Mouse (Mus musculus) hindbrain, embryonic 13.5 days (tissue): ENCODE results near the gene Smtnl2. TPM values are rescaled to one million over a fixed set of nuclear protein-coding genes. Genes with fewer than 3 reads are reported as not detected.
"Not testable (repeated sequence)": the region's sequence is repeated elsewhere in the genome, so short reads cannot be mapped to it uniquely, and the experiment has no call there.

Experiments
- ATAC-seq: fragments of 200-750 bp; cut with Nextera tagmentation; 2 replicates; pipeline ENCODE4 v1.8.0; 2017; ENCODE audit warnings: moderate TSS enrichment; ENCODE audit not compliant: low FRiP score
- H3K27ac ChIP-seq: fragments of 300-500 bp; sonication (generic); 2 replicates; pipeline ENCODE4 v1.5.1; 2015; ENCODE audit warnings: inconsistent platforms, mild to moderate bottlenecking, moderate library complexity
- H3K27me3 ChIP-seq: fragments of 300-500 bp; sonication (generic); 2 replicates; pipeline ENCODE4 v1.6.1; 2015; ENCODE audit warnings: mild to moderate bottlenecking, inconsistent platforms
- H3K36me3 ChIP-seq: fragments of 300-500 bp; sonication (generic); 2 replicates; pipeline ENCODE4 v1.6.1; 2015; ENCODE audit warnings: mild to moderate bottlenecking, inconsistent platforms
- H3K4me1 ChIP-seq: fragments of 300-500 bp; sonication (generic); replicated peaks from 2 replicates; pipeline ENCODE4 v1.6.1; 2015; ENCODE audit warnings: inconsistent platforms
- H3K4me2 ChIP-seq: fragments of 300-500 bp; sonication (generic); 2 replicates; pipeline ENCODE4 v1.6.1; 2015; ENCODE audit warnings: inconsistent platforms, mild to moderate bottlenecking, moderate library complexity
- H3K4me3 ChIP-seq: fragments of 300-500 bp; sonication (generic); 2 replicates; pipeline ENCODE4 v1.5.1; 2015; ENCODE audit warnings: mild to moderate bottlenecking, inconsistent platforms
- H3K9ac ChIP-seq: fragments of 300-500 bp; sonication (generic); 2 replicates; pipeline ENCODE4 v1.6.1; 2015; ENCODE audit warnings: mild to moderate bottlenecking, inconsistent platforms
- H3K9me3 ChIP-seq: fragments of 300-500 bp; sonication (generic); 2 replicates; pipeline ENCODE4 v1.6.1; 2016; ENCODE audit warnings: inconsistent platforms
- WGBS: fragments of 180-500 bp; shearing (Covaris S2); methylation state at CpG from one replicate; pipeline ENCODE4 v1.1.7; 2015; 5-methylcytosine and 5-hydroxymethylcytosine counted together
- polyA plus RNA-seq: library from polyadenylated mRNA; unstranded; fragments of >200 nt; fragmentation: Nextera tagmentation; extraction: Ambion mirVana; gene quantifications from 2 replicates; pipeline ENCODE4 v1.2.1, GENCODE M21; 2015

Smtnl2 gene
- polyA plus RNA-seq: 6.2 and 6.4 TPM in 2 replicates

DNA sequence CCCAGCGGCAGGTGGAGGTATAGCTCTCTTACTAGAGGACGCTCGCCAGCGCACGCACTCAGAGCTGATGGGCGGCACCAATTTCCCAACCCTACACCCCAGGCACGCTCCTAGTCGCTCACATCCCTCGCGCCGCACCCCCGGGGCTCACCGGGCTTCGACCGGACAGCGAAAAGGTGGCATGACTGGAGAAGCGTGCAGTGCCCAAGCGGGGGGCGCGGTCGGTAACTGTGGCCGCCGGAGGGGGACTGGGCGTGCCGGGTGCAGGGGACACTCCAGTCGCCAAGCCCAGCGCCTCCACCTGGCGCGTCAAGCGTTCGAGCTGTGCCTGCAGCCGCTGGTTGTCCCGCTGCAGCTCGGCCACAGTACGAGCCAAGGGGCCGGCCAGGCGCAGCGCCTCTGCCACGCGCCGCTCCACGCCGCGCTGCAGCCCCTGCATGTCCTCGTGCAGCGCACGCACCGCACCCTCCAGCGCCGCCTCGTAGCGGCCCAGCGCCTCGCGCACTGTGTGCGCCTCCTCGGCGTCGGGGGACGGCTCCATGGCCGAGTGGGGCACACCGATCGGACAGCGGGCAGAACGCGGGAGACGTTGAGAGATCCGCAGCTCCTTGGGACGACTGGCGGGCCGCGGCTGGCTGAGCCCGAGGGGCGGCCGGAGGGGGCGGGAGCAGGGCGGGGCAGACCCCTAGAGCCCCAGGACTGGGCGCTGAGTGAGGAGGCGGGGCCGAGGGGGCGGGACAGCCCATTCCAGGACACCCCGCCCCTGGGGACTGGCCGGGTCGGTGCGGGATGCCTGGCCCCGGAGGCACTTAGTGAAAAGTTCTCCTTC is at the start of gene Smtnl2:
Gene Smtnl2 (minus strand): TSS at position 621 of the 829 bp plus-strand sequence.
- under 1% methylated on average over 82 of the region's 86 CpGs for WGBS

DNA sequence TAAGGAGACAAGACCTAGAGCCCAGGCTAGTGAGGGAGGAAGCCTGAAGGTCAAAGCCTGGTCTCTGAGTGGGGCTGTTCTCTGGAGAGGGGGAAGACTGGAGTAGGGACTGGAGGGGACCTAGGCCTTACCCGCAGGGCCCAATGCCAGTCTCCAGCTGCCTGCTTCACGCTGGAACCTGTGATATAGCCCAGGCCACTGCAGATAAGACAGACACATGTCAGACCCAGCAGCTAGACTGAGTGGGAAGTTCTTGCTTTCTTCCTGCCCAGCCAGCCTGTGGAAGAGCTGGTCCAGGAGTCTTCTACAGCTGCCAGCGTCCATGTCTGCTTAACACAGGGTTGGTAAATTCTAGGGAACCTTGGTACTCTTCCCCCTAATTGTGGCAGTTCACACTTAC is 47.0 kb upstream of the Smtnl2 start:
- Histone ChIP-seq H3K27me3 (no peaks in the 10 kb centered on the region), H3K4me2 (no peak overlapping the region), H3K9me3 (no peaks in the 10 kb centered on the region), H3K27ac (no peak overlapping the region), H3K36me3 (peaks cover 84% of the 10 kb centered on the region), H3K4me1 (peaks cover 30% of the 10 kb centered on the region), H3K4me3 (no peak overlapping the region), H3K9ac (no peak overlapping the region)
- ATAC-seq: no peak
- WGBS: 87% methylated on average over 3 of the region's 3 CpGs

More for the DNA sequence above, at the start of gene Smtnl2:
- no peaks in the 10 kb centered on the region for H3K9me3 ChIP-seq
- H3K27me3 ChIP-seq: peaks cover 73% of the 10 kb centered on the region
- peak within 1 kb of the TSS; percentile 73 for H3K9ac ChIP-seq
- H3K4me1 ChIP-seq: peaks cover 35% of the 10 kb centered on the region
- H3K27ac ChIP-seq: no peak within 1 kb of the TSS
- H3K4me2 ChIP-seq: peak within 1 kb of the TSS; percentile 84
- H3K4me3 ChIP-seq: peak within 1 kb of the TSS; percentile 52
- no peaks in the 10 kb centered on the region for H3K36me3 ChIP-seq
- ATAC-seq: peak; percentile 86

DNA sequence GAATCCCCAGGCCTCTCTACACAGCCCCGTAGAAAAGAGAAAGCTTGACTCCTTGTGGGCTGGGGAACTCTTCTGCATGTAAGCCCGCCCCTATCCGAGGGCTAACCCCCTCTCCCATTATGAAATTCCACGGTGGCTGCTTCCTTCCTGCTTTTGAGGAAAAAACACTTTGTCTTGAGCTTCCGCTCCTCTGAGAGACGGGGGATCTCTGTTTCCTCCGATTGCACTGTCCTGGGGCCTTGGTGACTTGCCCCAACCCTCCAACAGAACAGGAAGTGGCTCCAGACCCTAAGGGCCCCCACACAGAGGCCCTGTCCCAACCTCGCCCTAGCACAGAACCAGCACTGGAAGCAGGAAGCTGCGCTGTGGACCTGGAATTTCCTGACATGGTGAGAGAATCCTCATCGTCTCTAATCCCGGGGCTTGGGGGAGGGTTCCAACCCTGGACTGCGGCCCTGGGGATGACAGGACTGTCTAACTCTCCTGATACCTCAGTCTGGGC is 46.5 kb upstream of the Smtnl2 start:
- Histone ChIP-seq H3K36me3 (peaks cover 84% of the 10 kb centered on the region), H3K4me3 (no peak overlapping the region), H3K9me3 (no peaks in the 10 kb centered on the region), H3K9ac (no peak overlapping the region), H3K27ac (no peak overlapping the region), H3K4me1 (peaks cover 30% of the 10 kb centered on the region), H3K27me3 (no peaks in the 10 kb centered on the region), H3K4me2 (no peak overlapping the region)
- WGBS: 79% methylated on average over 12 of the region's 12 CpGs
- ATAC-seq: no peak

- H3K4me2 ChIP-seq: no peak overlapping the region
- no peak overlapping the region for H3K4me3 ChIP-seq
- peak; percentile 67 for ATAC-seq
- H3K36me3 ChIP-seq: peaks cover 85% of the 10 kb centered on the region
- no peaks in the 10 kb centered on the region for H3K9me3 ChIP-seq
- H3K27me3 ChIP-seq: no peaks in the 10 kb centered on the region
- peak overlapping the region; percentile 56; the same call in 1 of the 2 replicates for H3K9ac ChIP-seq
- WGBS: 13% methylated on average over 5 of the region's 5 CpGs
- H3K27ac ChIP-seq: peak overlapping the region; percentile 40; the same call in 1 of the 2 replicates
- peaks cover 13% of the 10 kb centered on the region for H3K4me1 ChIP-seq
Measured at GRCm38 (mm10) chr11:72455694-72456093, 44.2 kb upstream of the Smtnl2 start.

DNA sequence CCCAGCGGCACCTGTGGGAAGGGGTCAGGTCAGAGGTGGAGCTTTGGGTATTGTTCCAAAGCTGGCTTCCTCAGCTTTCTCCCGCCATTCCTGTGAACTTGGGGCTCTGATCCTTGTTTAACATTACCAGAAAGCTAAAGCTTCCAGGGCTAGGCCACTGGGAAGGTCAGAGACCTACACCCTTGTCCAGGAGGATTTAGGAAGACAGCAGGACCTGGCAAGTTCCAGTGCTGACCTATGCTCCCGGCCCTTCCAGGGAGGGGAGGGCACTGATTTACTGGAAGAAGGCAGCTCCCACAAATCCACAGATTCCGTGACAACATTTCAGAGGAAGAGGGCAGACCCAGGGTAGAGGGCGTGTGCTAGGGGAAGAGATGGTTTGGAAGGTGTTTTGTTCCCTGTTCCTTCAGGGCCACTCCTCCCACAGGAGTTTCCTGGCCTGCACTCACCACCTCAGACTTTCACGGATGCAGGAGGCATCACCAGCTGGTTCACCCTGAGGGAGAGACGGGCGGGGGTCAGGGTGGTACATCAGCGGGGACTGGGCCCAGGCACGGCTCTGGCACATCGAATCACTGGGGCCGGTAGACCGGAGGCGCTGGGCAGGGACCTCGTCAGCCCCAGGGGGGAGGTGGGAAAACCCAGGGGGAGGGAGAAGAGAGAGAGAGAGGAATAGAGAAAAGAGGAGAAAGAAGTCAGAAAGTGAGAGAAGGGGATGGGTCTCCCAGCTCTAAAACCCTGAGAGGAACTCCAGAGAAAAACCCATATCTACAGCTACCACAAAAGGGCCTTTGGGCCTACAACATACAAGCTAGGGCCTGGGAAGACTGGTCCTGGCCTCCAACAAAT is 41.8 kb upstream of the Smtnl2 start:
- peaks cover 13% of the 10 kb centered on the region for H3K4me1 ChIP-seq
- no peaks in the 10 kb centered on the region for H3K27me3 ChIP-seq
- no peak overlapping the region for H3K4me2 ChIP-seq
- no peaks in the 10 kb centered on the region for H3K9me3 ChIP-seq
- no peak overlapping the region for H3K9ac ChIP-seq
- H3K36me3 ChIP-seq: peaks cover 97% of the 10 kb centered on the region
- ATAC-seq: no peak
- H3K4me3 ChIP-seq: no peak overlapping the region
- H3K27ac ChIP-seq: peak overlapping the region; percentile 18; the same call in 1 of the 2 replicates
- WGBS: 62% methylated on average over 15 of the region's 15 CpGs

DNA sequence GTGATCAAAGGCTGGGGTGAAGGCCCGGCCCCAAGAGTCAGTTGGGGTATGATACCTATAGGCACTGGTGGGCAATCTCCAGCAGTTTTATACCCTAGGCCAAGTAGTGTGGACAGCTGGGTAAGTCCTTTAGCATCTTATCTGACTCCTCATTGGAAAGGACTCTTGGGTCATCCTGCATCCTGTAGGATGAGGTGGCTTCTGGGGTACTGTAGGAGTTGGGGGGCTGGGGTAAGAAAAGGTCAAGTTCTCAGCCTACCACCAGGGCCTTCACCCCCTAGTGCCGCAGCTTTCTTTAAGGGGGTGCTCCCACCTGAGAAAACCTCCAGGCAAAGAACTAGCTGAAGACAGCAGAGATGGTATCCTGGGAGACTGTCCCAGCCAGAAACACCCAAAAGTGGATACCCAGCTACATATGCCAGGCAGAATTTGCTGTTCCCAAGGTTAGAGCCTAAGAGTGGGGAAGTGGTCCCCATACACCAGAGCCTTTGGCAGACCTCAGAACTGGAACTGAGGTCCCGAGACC is 40.7 kb upstream of the Smtnl2 start:
- Histone ChIP-seq H3K27ac (no peak overlapping the region), H3K4me1 (peaks cover 13% of the 10 kb centered on the region), H3K9ac (no peak overlapping the region), H3K36me3 (peaks cover 99% of the 10 kb centered on the region), H3K4me3 (no peak overlapping the region), H3K27me3 (no peaks in the 10 kb centered on the region), H3K9me3 (no peaks in the 10 kb centered on the region), H3K4me2 (no peak overlapping the region)
- no peak for ATAC-seq
- WGBS: 90% methylated on average over 3 of the region's 3 CpGs

- no peak overlapping the region for H3K4me3 ChIP-seq
- no peaks in the 10 kb centered on the region for H3K27me3 ChIP-seq
- 89% methylated on average over 8 of the region's 8 CpGs for WGBS
- H3K9ac ChIP-seq: no peak overlapping the region
- H3K27ac ChIP-seq: no peak overlapping the region
- ATAC-seq: no peak
- H3K4me2 ChIP-seq: no peak overlapping the region
- no peaks in the 10 kb centered on the region for H3K9me3 ChIP-seq
- H3K36me3 ChIP-seq: peaks cover 100% of the 10 kb centered on the region
- H3K4me1 ChIP-seq: peaks cover 5% of the 10 kb centered on the region
Measured at GRCm38 (mm10) chr11:72447475-72447874, 36.0 kb upstream of the Smtnl2 start.

GRCm38 (mm10) chr11:72446311-72447105 is 35.0 kb upstream of the Smtnl2 start:
- H3K4me1 ChIP-seq: peaks cover 14% of the 10 kb centered on the region
- no peaks in the 10 kb centered on the region for H3K27me3 ChIP-seq
- peaks cover 95% of the 10 kb centered on the region for H3K36me3 ChIP-seq
- WGBS: 91% methylated on average over 6 of the region's 6 CpGs
- no peak for ATAC-seq
- no peaks in the 10 kb centered on the region for H3K9me3 ChIP-seq
- H3K4me3 ChIP-seq: no peak overlapping the region
- H3K27ac ChIP-seq: no peak overlapping the region
- H3K4me2 ChIP-seq: no peak overlapping the region
- no peak overlapping the region for H3K9ac ChIP-seq

DNA sequence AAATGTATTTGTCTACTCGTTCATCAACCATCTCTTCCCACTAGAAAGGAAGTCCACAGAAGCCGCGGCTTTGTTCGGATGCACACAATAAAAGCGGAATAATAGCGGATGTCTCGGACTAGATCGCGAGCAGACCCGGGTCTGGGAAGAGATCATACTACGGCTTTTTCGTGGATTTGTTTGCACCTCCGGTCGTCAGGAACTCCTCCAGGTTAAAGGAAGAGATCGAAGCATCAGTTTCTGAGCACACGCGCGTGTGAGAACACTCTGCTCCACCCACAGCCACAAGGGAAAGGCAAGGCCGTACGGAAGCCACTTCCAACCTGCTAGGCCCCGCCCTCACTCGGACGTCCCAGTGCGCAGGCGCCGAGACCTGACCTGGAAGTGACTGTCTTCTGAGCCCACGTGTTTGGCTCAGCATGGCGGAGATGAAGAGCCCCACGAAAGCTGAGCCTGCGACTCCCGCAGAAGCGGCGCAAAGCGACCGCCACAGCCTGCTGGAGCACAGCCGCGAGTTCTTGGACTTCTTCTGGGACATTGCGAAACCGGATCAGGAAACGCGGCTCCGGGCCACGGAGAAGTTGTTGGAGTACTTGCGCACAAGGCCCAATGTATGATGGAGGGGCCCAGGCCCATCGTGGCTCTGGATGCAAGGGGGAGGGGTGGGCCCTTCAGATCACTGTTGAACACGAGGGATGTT is 29.6 kb upstream of the Smtnl2 start, which contains the start of gene Mybbp1a:
Gene Mybbp1a (plus strand): TSS at position 391 of the 700 bp plus-strand sequence.
- peak within 1 kb of the TSS; percentile 99 for H3K4me2 ChIP-seq
- H3K27ac ChIP-seq: peak within 1 kb of the TSS; percentile 92
- H3K9ac ChIP-seq: peak within 1 kb of the TSS; percentile 91
- H3K36me3 ChIP-seq: peaks cover 41% of the 10 kb centered on the region
- H3K9me3 ChIP-seq: no peaks in the 10 kb centered on the region
- peak within 1 kb of the TSS; percentile 96 for H3K4me3 ChIP-seq
- peaks cover 14% of the 10 kb centered on the region for H3K4me1 ChIP-seq
- peak; percentile 92 for ATAC-seq
- WGBS: under 1% methylated on average over 46 of the region's 46 CpGs
- H3K27me3 ChIP-seq: no peaks in the 10 kb centered on the region

DNA sequence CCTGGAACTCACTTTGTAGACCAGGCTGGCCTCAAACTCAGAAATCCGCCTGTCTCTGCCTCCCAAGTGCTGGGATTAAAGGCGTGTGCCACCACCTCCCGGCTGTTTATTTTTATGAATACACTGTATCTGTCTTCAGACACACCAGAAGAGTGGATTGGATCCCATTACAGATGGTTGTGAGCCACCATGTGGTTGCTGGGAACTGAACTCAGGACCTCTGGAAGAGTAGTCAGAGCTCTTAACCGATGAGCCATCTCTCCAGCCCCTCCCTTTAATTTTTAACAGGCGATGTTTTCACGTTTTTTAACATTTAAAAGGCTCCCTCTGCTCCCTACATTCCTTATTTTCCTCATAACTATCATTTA is 29.1 kb upstream of the Smtnl2 start:
- H3K27ac ChIP-seq: peak overlapping the region; percentile 92
- H3K9me3 ChIP-seq, H3K27me3 ChIP-seq: not testable (repeated sequence)
- peaks cover 18% of the 10 kb centered on the region for H3K4me1 ChIP-seq
- ATAC-seq: peak; percentile 11; the same call in 1 of the 2 replicates
- peak overlapping the region; percentile 96 for H3K4me3 ChIP-seq
- H3K9ac ChIP-seq: peak overlapping the region; percentile 91
- WGBS: 47% methylated on average over 6 of the region's 6 CpGs
- peaks cover 36% of the 10 kb centered on the region for H3K36me3 ChIP-seq
- H3K4me2 ChIP-seq: peak overlapping the region; percentile 99

DNA sequence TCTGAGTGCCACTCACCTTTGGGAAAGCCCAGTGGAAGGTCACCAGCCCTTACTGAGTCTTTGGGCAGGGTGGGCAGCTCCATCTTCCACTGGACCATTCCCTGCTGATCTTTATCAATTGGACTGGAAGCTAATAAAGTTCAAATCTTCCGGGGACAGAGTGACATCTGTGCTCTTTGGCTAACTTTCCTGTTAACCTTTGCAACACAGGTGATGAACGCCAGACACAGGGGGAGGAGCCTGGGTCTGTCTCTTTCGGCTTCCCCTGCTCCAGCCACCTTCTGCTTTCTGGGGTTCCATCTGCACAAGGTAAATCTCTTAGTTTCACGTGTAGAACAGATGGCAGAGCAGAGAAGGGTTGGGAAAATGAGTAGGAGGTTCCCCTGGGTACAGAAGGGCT is 26.9 kb upstream of the Smtnl2 start:
- no peak overlapping the region for H3K4me2 ChIP-seq
- no peaks in the 10 kb centered on the region for H3K9me3 ChIP-seq
- no peak overlapping the region for H3K27ac ChIP-seq
- peaks cover 18% of the 10 kb centered on the region for H3K4me1 ChIP-seq
- ATAC-seq: no peak
- WGBS: 71% methylated on average over 4 of the region's 4 CpGs
- H3K4me3 ChIP-seq: no peak overlapping the region
- peaks cover 14% of the 10 kb centered on the region for H3K36me3 ChIP-seq
- H3K27me3 ChIP-seq: 0 out of 2 replicates have a peak, but pooled peaks cover 3% of the 10 kb centered on the region
- H3K9ac ChIP-seq: no peak overlapping the region
